Mouse (Mus musculus) cerebellum, postnatal 14 days (tissue): Measurements from ENCODE around the gene Slc35f3.

ENCODE experiments used
- DNase-seq, 2 experiments: peaks; one replicate each; pipeline ENCODE4 v3.0.0; 2021; ENCODE audit warnings: mixed read lengths in 2 of 2

The Slc35f3 gene

GRCm38 (mm10) chr8:126420834-126421233 lies 122.5 kb downstream of the Slc35f3 start:
- no peak for DNase-seq

GRCm38 (mm10) chr8:126422174-126422919 lies 124.0 kb downstream of the Slc35f3 start, which contains the start of gene Coa6:
TSS of gene Coa6 (plus strand) at chr8:126422515.
- peak; percentile 99 for DNase-seq

DNA sequence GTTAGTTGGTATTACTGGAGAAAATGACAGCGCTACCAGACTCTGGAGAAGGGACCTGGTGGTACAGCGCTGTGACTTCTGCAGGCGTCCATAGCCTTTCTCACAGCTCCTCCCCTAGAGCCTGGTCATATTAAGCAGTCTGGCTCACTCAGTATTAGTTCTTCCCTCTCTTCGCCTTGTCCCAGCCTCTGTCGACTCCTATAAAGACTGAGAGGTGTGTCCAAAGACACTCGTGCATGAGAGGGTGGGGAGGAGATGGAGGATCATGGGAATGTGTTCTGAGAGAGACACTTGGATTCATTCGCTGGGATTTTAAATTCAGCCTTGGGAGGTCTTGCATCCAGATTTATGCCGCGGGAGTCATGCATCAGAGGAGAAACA lies 124.6 kb downstream of the Slc35f3 start:
- DNase-seq = peak in 1 of 2 experiments; percentile 45

DNA sequence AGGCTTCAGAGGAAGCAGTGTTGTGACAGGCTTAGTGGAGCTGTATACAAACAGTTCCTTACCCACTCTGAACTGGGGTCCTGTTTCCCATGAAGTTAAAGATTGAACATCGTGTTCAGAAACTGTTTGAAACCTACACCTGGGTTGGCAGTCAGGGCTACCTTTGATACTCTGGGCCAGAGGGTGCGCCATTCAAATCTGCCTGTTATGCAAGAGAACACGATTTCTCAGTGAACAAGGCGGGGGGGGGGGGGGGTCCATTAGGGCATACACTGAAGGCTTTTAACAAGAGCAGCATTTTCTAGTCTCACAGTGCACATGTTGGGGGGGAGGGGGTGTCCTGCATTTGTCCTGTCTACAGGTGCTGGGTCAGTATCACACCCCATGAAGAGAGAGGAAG lies 125.8 kb downstream of the Slc35f3 start:
- DNase-seq = no peak

- DNase-seq = no peak
Observed at GRCm38 (mm10) chr8:126424946-126425345, 126.6 kb downstream of the Slc35f3 start.

DNA sequence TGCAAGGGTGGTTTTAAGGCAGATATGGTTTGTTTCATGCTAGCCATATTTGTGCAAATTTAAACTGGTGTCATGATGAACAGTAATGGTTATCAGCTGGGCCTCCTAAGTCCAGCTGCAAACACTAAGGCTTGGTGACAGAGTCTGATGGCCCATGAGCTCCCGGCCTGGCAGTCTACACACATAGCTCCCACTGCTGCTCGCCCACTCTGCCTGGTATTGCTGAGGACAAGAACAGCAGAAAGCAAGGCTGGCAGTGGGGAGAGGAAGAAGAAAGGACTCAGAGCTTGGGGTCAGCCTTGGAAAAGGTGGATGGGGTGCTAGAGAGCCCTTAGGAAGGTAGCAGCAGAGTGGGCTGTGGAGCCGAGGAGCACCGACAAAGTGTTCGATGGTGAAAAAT lies 131.3 kb downstream of the Slc35f3 start:
- no peak for DNase-seq

DNA sequence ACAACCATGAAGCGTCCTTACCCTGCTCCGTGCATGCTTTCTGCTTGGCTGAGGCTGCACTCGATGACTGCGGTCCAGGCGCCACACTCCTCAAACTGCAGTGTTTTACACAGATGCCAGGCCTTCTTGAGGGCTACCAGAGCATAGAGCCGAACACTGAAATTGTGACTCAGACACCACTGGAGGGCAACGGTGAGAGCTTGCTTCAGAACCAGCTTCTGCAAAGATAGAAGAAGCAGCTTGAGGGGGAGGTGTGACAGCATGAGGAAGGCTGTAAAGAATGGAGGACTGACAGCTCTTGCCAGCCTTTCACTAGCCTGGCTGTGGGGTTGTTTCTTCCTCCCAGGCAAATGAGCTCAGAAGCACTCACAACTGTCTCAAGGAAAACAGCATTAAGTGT lies 135.5 kb downstream of the Slc35f3 start:
- peak in 1 of 2 experiments; percentile 14 for DNase-seq

DNA sequence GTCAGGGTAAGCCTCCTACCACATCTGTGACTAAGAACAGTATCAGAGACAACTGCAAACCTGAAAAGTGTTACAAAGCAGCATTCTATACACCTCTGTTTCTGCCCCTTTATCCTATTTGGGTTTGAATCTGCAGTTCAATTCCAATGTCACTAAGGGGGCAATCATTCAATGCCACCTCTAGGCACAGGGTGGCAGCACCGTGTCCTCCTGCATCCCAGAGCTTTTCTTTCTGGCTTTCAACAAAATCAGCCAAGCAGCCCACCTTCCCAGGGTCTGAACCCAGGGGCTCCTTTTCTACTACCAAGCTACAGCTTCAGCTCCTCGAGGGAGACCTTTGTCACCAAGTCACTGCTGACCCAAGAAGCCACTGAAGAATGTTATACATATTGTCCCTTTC lies 140.6 kb downstream of the Slc35f3 start:
- DNase-seq = peak in 1 of 2 experiments; percentile 23
